Mouse (Mus musculus): Measurements from ENCODE around the gene Slc6a19. TPM values are rescaled to one million over a fixed set of nuclear protein-coding genes. Genes with fewer than 3 reads are reported as not detected.
A peak's percentile ranks its signal among the peaks of the same experiment; 100 is the strongest.

Gene Slc6a19
- total RNA-seq, 2 experiments from 2014 or later: 0.12 TPM; not detected in 1

DNA sequence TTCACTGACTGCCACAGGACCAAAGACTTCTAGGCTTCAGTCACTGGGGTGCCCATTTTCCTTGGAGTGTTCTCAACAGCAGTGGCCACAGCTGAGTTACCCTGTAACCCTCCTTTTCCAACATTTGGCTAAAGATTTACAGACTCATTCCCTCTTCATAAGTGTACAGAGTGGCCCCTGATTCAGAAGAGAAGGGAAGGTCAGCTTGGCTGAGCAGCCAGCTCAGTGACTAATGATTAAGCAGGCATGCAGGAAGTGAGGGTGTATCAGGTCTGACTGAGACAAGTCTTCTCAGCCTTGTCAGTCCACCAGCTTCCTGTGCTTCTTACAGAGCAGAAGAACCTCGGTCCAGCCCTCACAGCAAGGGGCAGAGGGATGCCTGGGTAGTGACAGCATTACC, 24.3 kb downstream of the Slc6a19 start:
- DNase-seq: no peak
- intact Hi-C loops (cut with DNase I): no loop called here

DNA sequence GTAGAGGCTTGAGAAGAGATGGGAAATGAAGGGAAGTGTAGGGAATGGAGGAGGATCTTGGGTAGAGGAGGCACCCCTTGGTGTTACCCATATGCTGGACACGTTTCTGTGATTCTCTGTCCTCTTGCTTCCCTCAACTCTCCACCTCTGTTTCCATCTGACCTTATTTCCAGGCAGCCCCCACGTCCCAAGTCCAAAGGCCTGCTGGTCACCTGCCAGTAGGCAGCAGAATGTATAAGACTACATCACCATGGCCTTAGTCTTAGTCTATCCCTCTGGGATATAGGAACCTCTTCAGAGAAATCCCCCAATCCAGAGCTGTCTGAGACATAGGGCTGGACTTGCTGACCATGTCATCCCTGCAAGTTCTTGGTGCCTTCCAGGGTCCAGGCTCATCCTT, 25.4 kb downstream of the Slc6a19 start:
- no peak for DNase-seq
- intact Hi-C loops (cut with DNase I): no loop called here

DNA sequence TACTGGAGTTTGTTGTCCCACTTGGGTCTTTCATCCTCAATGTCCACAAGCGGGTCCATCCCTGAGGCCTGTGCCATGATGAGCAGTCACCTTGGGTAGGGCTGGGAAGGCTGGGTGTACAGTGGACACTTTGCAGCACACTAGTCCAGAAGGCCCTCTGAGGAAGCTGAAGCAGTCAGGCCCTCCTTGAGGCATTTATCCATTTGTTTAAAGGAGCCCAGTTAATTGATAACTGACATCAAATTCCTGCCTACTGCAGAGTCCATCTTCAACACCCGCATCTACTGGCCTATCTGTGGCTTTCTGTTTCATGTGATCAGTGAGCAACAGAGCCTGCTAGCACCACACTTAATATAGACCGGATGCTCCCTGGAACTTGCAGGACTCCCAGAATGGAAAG, 26.8 kb downstream of the Slc6a19 start, which contains the start of gene Slc6a18:
Gene Slc6a18 (minus strand): TSS at position 171 of the 400 bp plus-strand sequence.
- no peak for DNase-seq
- intact Hi-C loops (cut with DNase I): no loop called here

DNA sequence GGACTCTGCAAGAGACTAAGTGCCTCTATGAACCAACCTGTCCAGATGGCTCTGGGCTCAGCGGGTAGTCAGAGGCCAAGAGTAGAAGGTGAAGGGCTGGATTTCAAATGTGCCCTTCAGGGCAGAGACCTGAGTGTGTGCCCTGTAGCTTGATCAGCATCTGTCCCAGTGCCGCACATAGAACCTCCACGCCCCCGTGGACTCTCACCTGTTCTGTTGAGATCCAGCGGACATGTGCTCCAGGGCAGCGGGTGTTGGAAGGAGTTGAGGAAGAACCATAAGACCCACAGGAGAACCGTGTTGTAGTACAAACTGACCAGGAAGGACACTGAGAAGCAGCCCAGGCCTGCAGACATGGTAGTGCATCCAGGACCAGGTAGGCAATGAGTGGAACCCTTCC, 29.5 kb downstream of the Slc6a19 start:
- no peak for DNase-seq
- intact Hi-C loops (cut with DNase I): no loop called here

DNA sequence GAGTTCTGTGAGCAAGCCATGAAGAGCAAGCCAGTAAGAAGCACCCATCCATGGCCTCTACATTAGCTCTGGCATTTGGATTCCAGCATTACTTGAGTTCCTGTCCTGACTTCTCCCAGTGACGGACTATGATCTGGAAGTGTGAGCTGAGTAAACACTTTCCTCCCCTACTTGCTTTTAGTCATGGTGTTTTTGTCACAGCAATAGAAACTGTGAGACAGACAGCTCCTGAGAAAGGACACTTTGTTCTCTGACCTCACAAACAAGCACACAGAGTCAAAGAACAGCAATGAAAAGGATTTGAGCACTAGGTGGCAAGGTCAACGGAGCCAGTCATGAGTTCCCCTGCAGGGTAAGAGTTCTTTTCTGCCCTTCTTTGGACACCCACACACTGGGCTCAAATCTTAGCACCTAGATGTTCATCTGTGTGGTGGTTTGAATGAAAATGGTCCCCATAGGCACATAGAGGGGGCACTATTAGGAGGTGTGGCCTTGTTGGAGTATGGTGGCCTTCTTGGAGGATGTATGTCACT, 44.4 kb downstream of the Slc6a19 start:
- intact Hi-C loops (cut with DNase I): no loop called here
- DNase-seq: no peak

DNA sequence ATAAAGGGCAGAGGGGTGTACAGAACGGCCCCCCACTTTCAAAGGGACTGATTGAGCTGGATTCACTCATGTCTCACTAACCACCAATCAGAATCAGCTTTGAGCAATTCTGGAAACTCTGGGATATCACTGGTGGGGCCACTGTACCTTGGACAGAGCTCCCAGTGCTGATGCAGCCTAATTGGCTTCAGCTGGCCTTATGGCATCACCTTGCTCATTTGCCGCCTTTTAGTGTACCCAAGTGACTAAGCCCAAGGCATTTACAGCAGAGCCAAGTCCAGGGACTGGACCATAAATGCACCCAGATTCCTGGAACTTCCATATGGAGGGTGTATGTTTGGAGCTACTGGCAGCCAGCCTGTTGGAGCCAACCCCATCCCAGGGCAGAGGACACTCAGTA, 45.7 kb downstream of the Slc6a19 start:
- DNase-seq: no peak
- intact Hi-C loops (cut with DNase I): no loop called here

DNA sequence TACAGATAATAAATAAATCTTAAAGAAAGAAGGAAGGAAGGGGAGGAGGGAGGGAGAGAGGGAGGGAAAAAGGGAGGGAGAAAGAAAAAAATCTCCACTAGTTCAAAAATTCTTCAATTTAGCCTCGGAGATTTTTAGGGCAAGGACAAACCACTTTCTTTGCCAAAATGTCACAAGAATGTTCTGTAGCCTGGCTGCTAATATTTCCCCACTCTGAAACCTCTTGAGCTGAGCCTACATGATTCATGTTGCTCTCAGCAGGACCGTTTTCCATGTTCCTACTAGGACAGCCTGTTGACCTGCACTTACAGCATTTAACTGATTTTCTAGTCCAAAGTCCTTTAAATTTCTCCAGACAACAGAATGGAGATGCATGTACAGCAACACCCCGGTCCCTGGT, 49.7 kb downstream of the Slc6a19 start:
- intact Hi-C loops (cut with DNase I): no loop called here
- no peak for DNase-seq

DNA sequence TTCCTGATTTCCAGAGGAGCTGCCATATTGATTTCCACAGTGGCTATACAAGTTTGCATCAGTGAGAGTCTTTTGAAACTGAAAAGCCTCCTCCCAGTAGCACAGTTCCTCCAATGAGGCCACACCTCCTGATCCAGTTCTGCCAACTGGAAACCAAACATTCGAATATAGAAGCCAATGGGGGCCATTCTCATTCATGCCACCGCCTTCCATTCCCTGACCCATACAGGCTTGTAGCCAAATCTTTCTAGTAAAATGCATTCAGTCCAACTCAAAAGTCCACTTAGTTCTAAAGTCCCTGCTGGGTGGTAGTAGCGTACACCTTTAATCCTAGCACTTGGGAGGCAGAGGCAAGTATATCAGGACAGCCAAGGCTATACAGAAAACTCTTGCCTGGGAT, 51.4 kb downstream of the Slc6a19 start:
- intact Hi-C loops (cut with DNase I): no loop called here
- no peak for DNase-seq

DNA sequence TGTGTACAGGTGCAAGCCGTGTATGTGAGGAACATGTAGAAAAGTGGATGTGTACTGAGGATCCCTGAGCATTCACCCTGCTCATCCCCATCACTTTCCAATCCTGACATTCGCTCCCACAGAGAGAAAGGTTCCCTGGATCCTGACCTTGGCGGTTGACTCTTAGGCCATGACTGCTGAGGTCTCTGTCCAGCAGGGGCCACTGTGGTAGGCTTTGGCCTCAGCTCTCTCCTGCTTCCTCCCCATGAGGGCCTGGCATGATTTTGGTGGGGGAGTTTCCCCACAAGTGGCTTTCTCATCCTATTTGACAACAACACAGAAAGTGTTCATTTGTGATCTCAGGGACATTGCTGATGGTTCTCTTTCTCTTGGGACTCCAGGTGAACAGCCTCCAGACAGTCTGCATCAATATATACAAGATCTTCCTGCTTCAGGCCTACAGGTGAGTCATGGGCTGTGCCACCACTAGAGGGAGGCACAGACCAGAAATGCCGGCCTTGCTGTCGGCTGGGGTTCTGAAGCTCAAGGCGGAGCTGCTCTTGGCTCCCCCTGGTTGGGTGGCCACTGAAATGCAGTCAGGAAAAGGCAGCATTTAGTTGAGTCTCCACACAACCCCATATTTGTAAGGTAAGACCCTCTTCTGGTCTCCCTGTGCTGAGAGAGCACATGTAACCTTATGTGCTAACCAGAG, 58.1 kb downstream of the Slc6a19 start:
- intact Hi-C loops (cut with DNase I): loop anchor here (2.0 to 10.0 kb wide), 4 partner anchors 46 to 258 kb away; no protein-coding TSS in a partner anchor
- DNase-seq: peak; percentile 48 to 71

DNA sequence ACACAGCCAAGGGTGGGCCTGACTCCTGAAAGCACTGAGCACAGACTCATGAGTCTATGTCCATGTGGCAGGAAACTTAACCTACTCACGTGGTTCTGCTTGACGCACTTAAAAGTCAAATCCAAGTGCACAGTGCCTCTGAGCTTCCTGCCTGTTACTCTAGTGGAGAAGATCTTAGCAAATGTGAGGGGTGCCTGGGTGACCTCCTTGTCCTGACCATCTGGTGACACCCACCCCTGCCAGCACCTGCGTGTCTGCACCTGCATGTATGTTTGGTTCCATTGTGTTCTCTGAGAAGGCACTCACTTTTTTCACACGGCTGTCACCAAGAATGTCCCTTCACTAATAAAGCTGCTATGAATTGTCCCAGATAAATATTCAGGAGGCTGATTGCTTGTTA, 63.4 kb downstream of the Slc6a19 start:
- intact Hi-C loops (cut with DNase I): loop anchor here (10.0 kb wide), 2 partner anchors 184 to 264 kb away; no protein-coding TSS in a partner anchor
- no peak for DNase-seq

DNA sequence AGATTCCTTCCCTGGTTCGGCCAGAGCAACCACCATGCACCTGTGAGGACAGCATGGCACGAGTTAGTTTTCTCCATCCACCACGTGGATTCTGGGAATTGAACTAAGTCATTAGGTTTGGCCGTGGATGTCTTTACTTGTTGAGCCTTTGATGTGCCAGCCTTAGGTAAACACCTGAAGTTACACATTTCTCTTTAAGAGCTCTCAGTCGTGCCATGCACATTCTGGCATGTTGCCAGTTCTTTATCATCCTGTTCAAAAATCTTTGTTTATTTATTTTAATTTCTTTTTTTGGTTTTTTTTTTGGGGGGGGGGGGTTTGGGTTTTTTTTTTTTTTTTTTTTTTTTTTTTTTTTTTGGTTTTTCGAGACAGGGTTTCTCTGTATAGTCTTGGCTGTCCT, 66.8 kb downstream of the Slc6a19 start:
- DNase-seq: no peak
- intact Hi-C loops (cut with DNase I): no loop called here

DNA sequence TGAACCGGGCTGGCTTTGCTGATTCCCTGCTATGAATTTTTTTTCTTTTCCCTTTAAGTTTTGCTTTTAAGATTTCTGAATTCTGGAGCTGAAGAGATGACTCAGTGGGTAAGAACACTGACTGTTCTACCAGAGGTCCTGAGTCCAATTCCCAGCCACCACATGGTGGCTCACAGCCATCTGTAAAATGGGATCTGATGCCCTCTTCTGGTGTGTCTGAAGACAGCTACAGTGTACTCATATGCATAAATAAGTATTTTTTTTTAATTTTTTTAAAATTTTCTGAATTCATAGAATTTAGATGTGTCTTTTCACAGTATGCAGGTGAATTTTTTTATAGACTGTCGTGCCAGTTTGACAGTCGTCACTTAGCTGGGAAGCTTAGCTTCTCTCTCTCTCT, 72.8 kb downstream of the Slc6a19 start:
- intact Hi-C loops (cut with DNase I): no loop called here
- DNase-seq: no peak

Other genes starting within 250 kb of the Slc6a19 start
- gene Lpcat1, start 237.7 kb downstream of the Slc6a19 start, total RNA-seq (2021): 10 to 100 TPM in 1 of 2 experiments, 1 to 10 TPM in 1; 8.0 to 10.6 TPM
- gene Slc6a3, start 168.1 kb downstream of the Slc6a19 start, total RNA-seq (2021): not detected
- 10 to 100 TPM; 57.0 to 60.5 TPM for gene Clptm1l, start 100.9 kb downstream of the Slc6a19 start, total RNA-seq (2021)
- under 1 TPM; 0.14 to 0.41 TPM for gene Tert, start 78.0 kb downstream of the Slc6a19 start, total RNA-seq (2021)
- gene Slc6a18, start 26.8 kb downstream of the Slc6a19 start, total RNA-seq (2021): not detected
- 100 to 1,000 TPM; 151 to 165 TPM for gene Slc12a7, start 28.2 kb upstream of the Slc6a19 start, total RNA-seq (2021)
- 1 to 10 TPM; 1.7 to 2.2 TPM for gene Nkd2, start 142.8 kb upstream of the Slc6a19 start, total RNA-seq (2021)
- 1 to 10 TPM in 1 of 2 experiments, under 1 TPM in 1; 0.62 to 1.4 TPM for gene Trip13, start 232.9 kb upstream of the Slc6a19 start, total RNA-seq (2021)
- gene Brd9, start 232.9 kb upstream of the Slc6a19 start, total RNA-seq (2021): 10 to 100 TPM; 23.3 to 24.8 TPM

Data from heart, postnatal 14 days (tissue).